Mouse (Mus musculus) embryo, embryonic 9.5 days (tissue): ENCODE measurements around the gene Gm10401.

Experiments
- DNase-seq: peaks from one replicate; pipeline ENCODE4 v3.0.0-alpha.2; 2017; ENCODE audit errors: extremely low spot score

Gm10401 gene

GRCm38 (mm10) chr5:115070457-115070856, 27.6 kb downstream of the Gm10401 start:
- no peak for DNase-seq

GRCm38 (mm10) chr5:115069611-115070010, 28.5 kb downstream of the Gm10401 start:
- DNase-seq = no peak

- no peak for DNase-seq
Observed at GRCm38 (mm10) chr5:115068671-115069421, 29.2 kb downstream of the Gm10401 start.

- no peak for DNase-seq
Observed at GRCm38 (mm10) chr5:115066245-115066644, 31.9 kb downstream of the Gm10401 start.

- no peak for DNase-seq
Observed at GRCm38 (mm10) chr5:115063391-115063790, 34.7 kb downstream of the Gm10401 start.

GRCm38 (mm10) chr5:115062566-115062965, 35.5 kb downstream of the Gm10401 start:
- no peak for DNase-seq

GRCm38 (mm10) chr5:115060977-115061376, 37.1 kb downstream of the Gm10401 start:
- DNase-seq = no peak

- no peak for DNase-seq
Observed at GRCm38 (mm10) chr5:115060067-115060695, 37.9 kb downstream of the Gm10401 start.

- no peak for DNase-seq
Observed at GRCm38 (mm10) chr5:115058584-115059297, 39.4 kb downstream of the Gm10401 start.

- no peak for DNase-seq
Observed at GRCm38 (mm10) chr5:115057153-115057552, 40.9 kb downstream of the Gm10401 start.

- DNase-seq = no peak
Observed at GRCm38 (mm10) chr5:115055418-115055817, 42.7 kb downstream of the Gm10401 start.

GRCm38 (mm10) chr5:115053791-115054396, 44.2 kb downstream of the Gm10401 start:
- no peak for DNase-seq

GRCm38 (mm10) chr5:115052546-115052945, 45.5 kb downstream of the Gm10401 start:
- no peak for DNase-seq

GRCm38 (mm10) chr5:115050776-115051175, 47.3 kb downstream of the Gm10401 start:
- no peak for DNase-seq

- DNase-seq = no peak
Observed at GRCm38 (mm10) chr5:115049692-115050091, 48.4 kb downstream of the Gm10401 start.
